Mouse (Mus musculus) gastrocnemius, postnatal 25 days (tissue): Measurements from ENCODE around the gene Tppp3. TPM values are rescaled to one million over a fixed set of nuclear protein-coding genes. Genes with fewer than 3 reads are reported as not detected.

Source experiments
- DNase-seq: peaks from one replicate; pipeline ENCODE4 v3.0.0; 2022
- total RNA-seq, 2 experiments: library from RNA; stranded (reverse); gene quantifications; 1 replicate in 1 of 2; 2 replicates in 1 of 2; pipeline ENCODE4 v1.2.3; 2021

Gene Tppp3
- total RNA-seq, 2 experiments from 2014 or later = 86.7 to 99.2 TPM

GRCm38 (mm10) chr8:105484392-105484791 lies 13.1 kb upstream of the Tppp3 start:
- peak; percentile 72 for DNase-seq

GRCm38 (mm10) chr8:105484030-105484368 lies 12.7 kb upstream of the Tppp3 start:
- peak; percentile 68 for DNase-seq

- peak; percentile 74 for DNase-seq
Observed at GRCm38 (mm10) chr8:105483212-105484029, 12.1 kb upstream of the Tppp3 start.

- DNase-seq = no peak
Observed at GRCm38 (mm10) chr8:105482123-105482522, 10.8 kb upstream of the Tppp3 start.

GRCm38 (mm10) chr8:105481453-105481852 lies 10.1 kb upstream of the Tppp3 start:
- no peak for DNase-seq

GRCm38 (mm10) chr8:105481013-105481412 lies 9.7 kb upstream of the Tppp3 start:
- DNase-seq = no peak

GRCm38 (mm10) chr8:105477792-105478191 lies 6.5 kb upstream of the Tppp3 start:
- no peak for DNase-seq

- DNase-seq = peak; percentile 69
Observed at GRCm38 (mm10) chr8:105476628-105477413, 5.5 kb upstream of the Tppp3 start.

GRCm38 (mm10) chr8:105476161-105476560 lies 4.8 kb upstream of the Tppp3 start:
- no peak for DNase-seq

GRCm38 (mm10) chr8:105475742-105476141 lies 4.4 kb upstream of the Tppp3 start:
- no peak for DNase-seq

- DNase-seq = peak; percentile 82
Observed at GRCm38 (mm10) chr8:105475254-105475653, 3.9 kb upstream of the Tppp3 start.

GRCm38 (mm10) chr8:105474680-105475079 lies 3.4 kb upstream of the Tppp3 start:
- DNase-seq = no peak

GRCm38 (mm10) chr8:105473816-105474606 lies 2.7 kb upstream of the Tppp3 start:
- peak; percentile 61 for DNase-seq

GRCm38 (mm10) chr8:105472983-105473382 lies 1.7 kb upstream of the Tppp3 start:
- no peak for DNase-seq

- no peak for DNase-seq
Observed at GRCm38 (mm10) chr8:105472414-105472932, 1.1 kb upstream of the Tppp3 start.

- no peak for DNase-seq
Observed at GRCm38 (mm10) chr8:105470681-105471313, 529 bp downstream of the Tppp3 start.

GRCm38 (mm10) chr8:105470262-105470661 lies 1.1 kb downstream of the Tppp3 start:
- no peak for DNase-seq

- DNase-seq = no peak
Observed at GRCm38 (mm10) chr8:105469816-105470215, 1.5 kb downstream of the Tppp3 start.

- DNase-seq = peak; percentile 72
Observed at GRCm38 (mm10) chr8:105469041-105469695, 2.2 kb downstream of the Tppp3 start.

GRCm38 (mm10) chr8:105468002-105468720 lies 3.2 kb downstream of the Tppp3 start:
- no peak for DNase-seq
